Mouse (Mus musculus) cerebellum, adult 9-11 months (tissue): ENCODE measurements around the gene Gm20388.

ENCODE experiments used
- DNase-seq: peaks from one replicate; pipeline ENCODE4 v3.0.0; 2022

The Gm20388 gene

DNA sequence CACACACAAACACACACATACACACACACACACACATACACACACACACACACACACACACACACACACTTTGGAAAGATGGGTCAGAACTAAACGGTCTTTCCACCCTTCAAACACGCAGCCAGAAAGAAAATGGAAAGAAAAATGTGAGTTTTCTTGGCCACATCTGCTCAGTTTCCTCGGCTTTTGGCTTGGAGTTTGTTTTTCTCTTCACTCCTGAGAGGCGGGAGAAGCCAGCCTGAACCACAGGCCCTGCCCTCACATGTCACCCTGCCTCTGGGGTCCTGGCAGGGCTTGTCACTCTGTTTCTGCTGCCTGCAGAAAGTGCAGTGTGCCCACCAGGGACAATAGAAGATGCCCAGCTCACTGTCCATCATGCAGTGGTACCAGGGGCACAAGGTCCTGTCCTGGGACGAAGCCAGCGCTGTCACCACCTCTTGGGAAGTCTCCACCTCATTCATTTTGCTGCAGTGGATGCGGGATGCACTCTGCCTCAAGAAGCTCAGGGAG is 2189.1 kb downstream of the Gm20388 start:
- DNase-seq = no peak

DNA sequence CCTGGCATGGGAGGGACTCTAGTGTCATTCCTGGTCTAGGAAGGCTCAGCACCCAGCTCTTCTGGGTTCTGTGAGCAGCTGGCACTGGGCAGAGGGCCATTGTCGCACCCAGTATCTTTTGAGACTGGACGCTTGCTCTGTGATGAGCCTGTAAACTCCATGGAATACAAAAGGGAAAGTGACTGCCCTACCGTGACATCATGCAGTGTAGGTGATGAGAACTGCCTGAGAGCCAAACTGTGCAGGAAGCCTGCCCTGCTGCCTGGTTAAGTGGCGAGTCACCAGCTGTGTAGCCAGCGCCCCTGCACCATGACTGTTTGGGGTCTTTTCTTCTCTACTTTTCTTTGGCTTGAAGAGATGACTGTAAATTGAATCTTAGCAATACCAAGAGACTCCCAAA is 2191.2 kb downstream of the Gm20388 start:
- no peak for DNase-seq

DNA sequence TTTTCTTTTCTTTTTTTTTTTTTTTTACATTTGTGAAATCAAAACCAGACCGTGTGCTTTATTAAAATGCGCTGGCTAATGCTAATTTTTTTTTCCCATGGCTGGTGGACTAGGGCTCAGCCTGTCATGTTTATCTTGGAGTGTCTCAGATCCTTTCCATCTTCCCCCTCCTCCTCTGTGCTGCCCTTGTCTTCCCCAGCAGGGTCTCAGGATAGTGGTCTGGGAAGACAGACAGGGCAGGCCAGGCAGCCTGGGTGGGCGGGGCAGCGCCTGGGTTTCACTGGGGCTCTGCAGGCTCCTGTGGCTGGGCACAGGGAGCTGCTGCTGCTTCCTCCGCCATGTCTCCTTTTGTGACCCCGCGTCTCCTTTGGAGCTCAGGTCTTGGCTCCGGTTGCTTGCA is 2191.6 kb downstream of the Gm20388 start:
- DNase-seq = no peak

DNA sequence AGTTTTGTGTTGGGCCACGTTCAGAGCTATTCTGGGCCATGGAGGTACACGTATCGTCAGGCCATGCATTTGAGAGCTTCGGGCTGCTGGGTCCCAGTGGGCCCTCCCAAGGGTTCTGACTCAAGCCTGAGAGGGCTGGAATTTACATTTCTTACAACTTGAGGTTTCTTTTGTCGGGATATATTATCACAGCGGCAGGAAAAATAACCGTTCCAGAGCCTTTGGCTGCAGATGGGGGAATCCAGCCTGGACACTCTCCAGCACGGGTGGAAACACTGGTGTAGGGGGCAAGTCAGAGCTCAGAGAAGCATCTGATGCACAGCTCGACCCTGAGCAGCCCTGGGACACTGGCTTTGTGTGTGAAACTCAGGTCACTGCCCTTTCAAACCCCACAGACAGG is 2192.6 kb downstream of the Gm20388 start:
- no peak for DNase-seq

DNA sequence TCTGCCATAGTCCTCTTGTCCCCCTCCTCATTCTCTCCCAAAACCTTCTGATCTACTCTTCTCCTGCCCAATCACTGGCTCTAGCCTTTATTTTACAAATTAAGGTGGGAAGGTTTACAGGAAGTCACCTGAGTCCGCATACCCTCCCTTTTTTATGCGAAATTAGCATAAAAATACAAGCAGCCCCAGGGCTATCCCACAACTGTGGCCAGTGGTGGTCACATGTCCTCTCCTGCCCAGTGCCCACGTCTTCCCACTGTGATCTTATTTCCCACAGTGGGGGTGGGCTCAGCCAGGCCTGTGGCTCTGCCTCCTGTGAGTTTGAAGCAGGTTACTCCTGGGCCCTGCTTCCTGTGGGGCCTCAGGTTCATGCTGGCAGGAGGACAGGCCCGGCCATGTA is 2194.0 kb downstream of the Gm20388 start:
- DNase-seq = no peak

DNA sequence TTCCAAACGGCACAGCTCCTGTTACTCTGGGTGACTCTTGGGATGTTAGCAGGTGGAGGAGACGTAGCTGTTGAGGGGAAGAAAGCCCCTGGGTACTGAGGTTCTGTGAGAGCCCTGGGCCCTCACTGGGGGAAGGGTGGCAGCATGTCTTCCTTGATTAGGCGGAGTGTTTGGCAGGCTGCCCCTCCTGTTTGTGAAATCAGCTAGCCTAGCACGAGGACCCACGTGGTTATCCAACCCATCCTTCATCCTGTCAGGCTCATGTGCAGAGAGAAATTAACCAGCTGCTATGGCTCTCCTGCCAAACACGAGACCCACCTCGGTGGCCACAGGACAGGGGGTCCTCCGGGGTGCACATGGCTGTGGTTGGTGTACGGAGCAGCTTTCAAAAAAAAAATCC is 2195.6 kb downstream of the Gm20388 start:
- no peak for DNase-seq

DNA sequence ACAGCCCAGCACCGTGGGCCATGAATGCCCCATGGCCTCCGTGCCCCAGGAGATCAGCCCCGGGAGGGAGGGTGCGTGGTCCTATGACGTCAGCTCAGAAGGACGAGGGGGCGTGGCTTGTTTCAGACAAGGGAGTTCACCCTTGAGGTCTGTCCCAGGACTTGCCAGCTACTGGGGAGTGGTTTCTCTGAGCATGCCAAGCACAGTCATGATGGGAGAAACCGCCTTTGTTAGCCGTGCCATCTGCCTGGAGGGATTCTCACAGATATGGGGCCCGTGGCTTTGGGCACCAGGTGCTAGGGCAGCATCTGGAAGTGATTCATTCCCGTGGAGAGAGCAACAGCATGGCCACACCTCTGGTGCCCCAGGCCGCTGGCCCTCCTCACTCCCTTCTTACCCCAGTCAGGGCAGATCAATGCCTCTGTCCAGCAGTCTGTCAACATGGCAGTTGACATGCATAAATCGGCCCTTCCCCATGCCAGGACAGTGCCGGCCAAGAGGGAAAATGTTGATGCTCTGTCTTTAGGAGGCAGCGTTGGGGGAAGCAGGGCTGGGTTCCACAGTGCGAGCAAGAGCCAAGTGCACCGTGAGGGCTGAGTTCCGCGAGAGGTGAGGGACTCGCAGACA is 2199.7 kb downstream of the Gm20388 start:
- no peak for DNase-seq

DNA sequence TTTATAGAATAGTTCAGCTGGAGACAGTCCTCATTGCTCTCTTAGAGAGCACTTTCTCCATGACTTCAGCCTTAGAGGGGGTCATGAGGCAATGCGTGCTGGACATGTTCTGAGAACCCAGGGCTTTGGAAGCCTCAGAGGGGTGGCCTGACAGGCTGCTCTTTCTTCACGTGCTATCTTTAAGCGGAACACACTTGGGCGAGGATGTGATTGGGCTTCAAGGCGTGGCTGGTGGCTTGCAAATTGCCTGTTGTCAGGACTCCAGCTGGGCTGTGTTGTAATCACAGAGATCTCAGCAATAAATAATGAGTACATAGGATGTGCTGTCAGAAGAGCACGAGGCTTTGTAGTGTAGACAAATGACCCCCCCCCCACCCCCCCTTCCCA is 2200.2 kb downstream of the Gm20388 start:
- DNase-seq = no peak

DNA sequence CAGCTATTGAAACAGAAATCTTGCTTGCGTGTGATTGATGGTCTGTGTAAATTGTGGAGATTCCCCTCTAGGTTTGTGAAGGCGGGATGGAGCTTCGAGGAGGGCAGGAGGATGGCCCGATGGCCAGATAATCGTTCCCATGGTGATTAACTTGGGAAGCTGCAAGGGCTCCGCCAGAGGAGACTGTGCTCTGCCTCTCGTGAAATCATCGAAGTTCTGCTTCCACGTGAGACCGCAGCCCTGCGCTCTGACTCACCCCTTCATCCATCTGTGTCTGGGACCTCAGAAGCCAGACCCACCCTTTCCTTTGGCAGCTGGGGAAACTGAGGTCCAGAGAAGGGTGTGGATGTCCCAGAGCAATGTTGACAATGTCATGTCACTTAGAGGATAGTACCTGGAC is 2201.1 kb downstream of the Gm20388 start:
- no peak for DNase-seq

DNA sequence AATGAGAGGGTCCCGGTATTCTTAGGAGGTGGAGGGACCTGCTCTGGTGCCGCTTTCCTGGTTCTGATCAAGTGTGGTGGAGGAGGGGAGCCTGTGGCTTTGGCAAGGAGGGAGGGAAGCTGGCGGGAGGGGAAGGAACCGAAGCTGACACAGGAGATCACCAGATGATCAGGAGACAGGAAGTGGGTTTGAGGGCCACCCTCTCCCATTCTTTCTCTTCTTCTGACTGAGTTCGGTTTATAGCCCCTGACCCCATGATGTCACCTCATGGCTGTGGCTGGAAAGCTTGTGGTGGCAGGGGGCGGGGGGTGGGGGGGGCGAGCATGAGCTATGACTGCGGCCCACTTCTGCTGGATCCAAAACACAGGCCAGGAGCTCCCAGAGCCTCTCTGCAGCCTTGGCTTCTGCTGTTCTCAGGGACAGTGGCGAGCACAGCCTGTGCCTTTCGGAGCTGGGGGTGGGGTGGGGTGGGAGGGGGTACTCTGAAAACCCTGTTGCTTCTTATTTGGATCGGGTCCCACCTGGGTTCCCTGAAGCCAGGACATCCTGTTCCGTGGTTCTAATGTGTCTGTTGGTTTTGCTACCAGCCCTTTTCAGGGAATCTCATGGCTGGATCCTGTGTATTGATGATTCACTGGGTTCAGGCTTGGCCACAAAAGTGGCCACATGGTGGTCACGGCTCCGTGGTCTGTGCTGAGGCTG is 2201.8 kb downstream of the Gm20388 start:
- no peak for DNase-seq

DNA sequence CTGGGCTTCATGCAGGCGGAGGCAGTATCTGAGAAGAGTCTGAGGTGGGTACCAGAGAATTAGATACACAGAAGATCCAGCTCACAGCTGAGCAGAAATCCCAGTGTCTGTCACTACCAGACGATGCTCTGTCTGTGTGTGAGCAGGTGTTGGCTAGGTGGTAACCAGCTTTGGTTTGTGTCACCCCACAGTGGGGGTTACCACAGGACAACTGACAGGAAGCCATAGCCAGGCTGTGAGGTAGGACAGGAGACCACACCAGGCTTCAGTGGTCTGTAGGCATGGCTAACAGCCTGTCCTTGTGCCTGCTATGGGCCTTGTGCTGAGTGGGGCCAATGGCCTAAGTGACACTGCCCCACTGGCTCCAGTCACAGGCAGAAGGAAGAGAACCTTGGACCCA is 2204.2 kb downstream of the Gm20388 start:
- no peak for DNase-seq

DNA sequence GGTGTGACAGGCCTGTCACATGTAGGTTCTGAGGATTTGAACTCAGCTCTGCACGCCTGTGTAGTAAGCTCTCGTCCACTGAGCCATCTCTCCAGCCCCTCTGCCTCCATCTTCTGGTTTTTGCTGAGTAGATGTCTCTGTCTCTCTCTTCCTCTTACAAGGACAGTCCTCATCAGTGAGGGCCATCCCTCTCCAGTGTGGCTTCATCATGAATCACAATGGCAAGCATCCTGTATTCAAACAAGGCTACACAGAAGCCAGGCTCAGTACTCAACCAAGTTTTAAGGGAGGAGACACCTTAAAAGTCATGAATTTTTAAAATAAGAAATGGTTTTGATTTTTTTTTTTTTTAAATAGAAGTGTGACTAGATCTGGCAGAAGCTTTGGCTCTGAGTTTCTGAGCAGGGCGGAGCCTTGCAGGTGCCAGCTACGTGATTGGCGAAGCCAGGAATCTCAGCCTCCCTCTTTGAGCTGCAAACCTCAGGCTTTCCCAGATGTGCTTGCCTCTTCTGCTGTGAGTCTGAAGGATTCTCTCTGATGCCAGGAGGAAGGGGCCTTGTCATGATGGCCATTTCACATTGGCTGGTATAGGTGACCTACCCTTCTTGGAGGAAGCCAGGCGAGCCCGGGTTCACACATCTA is 2206.2 kb downstream of the Gm20388 start:
- DNase-seq = no peak

DNA sequence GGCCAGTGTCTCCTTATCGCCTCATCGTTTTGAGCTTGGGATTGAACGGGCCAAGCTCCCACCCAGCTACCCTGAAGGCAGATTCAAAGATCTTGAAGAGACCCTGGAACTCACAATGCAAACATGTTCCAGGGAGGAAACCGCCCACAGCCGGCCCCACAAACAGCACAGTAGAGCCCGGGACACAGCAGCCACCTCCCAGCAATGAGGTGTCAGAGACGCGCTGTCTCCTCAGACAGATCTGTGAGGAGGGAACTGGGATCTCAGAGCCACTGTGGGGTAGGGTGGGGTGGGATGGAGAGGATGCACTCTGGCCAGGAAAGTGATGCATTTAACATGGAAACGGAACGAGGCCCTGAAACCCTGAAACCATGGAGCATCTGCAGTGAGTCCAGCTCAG is 2207.5 kb downstream of the Gm20388 start:
- DNase-seq = no peak

DNA sequence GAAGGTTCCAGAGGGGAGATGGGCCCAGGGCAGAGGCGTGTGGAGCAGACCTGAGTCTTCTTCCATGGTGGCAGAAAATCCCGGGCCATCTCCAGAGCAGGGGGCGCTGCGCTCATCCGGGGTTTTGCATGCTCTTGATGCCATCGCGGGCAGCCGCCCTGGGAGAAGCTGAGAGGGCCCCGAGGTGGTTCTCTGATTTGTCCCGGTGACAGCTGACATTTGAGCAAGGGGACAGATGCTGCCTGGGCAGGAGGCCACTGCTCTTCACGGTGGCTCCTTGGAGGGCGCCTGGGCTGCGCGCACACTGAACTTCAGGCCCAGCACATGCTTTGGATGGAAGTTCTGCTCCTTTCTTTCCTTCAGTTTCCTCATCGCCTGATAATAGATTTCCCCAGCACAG is 2207.9 kb downstream of the Gm20388 start:
- DNase-seq = no peak

DNA sequence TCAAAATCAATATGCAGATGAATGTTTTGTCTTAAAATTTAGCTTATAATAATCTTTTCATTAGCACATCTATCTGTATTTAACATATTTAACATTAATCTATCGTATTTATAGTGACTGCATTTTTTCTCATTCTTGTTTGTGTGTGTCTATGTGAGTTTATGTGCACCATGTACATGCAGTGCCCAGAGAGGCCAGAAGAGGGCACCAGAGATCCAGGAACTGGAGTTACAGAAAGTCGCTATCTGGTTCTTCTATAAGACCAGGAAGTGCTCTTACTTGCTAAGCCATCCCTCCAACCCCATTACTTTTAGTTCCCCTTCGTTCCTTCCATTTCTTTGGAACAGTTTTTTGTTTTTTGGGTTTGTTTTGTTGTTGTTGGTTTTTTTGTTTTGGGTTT is 2213.7 kb downstream of the Gm20388 start:
- no peak for DNase-seq

DNA sequence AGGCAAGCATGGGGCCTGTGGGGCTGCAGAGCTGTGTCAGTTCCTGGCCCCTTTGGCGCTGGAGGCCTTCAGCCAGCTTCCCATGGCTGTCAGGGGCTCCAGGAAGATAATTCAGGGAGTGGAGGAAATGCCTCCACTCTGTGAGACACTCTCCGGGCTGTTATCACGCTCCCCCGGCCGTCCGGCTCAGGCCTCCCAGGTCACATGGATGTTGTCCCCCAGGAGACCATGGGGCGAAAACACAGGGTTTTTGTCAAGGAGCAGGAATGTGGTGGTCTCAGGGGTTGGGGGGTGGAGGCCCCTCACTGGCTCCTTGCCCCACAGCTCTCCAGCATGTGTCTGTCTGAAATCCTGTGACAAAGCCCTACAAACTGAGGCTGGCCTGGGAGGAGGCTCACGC is 2216.0 kb downstream of the Gm20388 start:
- DNase-seq = no peak

DNA sequence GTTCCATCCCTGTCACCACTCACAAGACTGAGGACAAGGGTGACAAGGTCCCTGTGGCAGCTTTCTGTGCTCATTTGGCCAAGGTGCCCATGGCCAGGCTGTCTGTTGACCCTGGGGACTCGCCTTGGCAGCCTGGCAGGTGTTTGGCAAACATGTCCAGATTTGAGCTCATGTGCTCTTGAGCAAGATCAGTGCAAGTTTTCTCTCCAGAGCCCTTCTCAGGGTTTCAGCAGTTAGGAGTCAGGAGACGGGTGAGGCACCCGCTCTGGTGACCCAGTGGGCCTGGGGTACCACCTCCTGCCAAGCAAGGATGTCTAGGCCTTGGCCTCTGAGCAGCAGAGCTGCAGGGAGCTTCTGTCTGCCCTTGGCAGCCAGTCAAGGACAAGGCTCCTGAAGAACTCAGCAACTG is 2223.5 kb downstream of the Gm20388 start:
- no peak for DNase-seq

DNA sequence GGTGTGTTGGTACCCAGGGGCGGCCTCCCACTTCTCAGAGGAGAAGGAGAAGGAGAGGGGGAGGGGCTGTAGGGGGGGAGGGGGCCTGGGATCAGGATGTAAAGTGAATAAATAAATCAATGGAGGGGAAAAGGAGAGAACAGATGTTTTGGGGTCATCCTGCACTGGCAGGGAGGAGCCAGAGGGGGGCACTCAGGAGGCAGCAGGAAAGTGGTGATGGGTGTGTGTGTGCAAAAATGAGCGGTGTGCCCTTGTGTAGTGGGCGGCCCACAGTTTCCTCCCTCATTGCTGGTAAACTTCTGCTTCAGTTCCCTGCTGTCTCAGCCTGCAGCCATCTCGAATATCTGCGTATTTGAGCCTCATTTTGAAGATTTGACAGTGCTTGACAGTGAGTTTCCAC is 2224.9 kb downstream of the Gm20388 start:
- no peak for DNase-seq

DNA sequence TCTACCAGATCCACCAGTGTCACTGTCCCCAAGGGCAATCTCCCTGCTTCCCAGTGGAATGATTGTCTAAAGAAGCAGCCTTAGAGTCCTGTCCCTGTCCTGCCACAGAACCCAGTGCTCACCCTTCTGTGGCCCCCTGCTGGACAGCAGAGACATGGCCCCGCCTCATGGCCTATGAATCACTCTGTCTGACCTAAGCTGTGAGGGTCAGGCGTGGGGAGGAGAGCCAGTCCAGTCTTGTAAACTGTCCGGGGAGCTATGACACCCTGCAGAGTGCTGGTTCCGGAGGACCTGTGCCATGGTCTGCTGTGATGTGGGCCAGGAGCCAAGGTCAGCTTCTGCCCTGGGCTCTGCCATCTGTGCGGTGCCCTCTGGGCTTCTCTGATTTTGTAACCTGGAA is 2229.1 kb downstream of the Gm20388 start:
- DNase-seq = peak; percentile 69

DNA sequence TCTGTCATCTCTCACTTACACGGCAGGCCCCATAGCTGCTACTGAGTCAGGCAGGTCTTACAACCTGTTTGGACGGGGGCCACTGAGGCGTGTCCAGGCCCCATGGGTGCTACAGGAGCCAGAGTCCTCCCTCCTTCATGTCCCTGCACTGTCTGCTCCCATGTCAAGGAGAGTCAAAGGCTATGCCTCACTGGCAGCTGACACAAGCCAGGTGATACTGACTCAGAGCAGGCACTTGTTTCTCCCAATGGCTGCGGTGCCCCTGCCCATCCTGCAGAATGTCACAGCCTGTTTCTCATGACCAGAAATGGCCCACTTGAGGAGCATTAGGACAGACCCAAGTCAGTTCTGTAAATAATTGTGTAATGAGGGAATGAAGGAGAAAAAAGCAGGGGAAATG is 2229.8 kb downstream of the Gm20388 start:
- DNase-seq = no peak

DNA sequence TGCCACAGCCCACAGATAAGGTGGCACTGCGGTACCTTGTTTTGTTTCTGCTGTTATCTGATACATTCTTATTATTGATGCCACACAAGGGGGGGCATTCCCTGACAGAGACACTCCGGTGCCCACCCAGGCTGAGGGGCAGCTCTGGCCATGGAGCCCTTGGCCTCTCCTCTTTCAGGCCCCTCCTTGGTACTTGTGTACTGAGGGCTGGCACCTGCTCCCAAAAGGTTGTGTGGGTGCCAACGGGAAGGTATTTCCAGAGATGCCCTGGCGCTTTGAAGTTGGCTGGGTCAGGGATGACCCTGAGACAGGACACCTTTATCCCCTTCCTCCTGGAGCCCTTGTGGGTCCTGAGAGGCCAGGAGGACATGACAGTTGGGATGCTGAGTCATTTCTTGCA is 2231.8 kb downstream of the Gm20388 start:
- no peak for DNase-seq

DNA sequence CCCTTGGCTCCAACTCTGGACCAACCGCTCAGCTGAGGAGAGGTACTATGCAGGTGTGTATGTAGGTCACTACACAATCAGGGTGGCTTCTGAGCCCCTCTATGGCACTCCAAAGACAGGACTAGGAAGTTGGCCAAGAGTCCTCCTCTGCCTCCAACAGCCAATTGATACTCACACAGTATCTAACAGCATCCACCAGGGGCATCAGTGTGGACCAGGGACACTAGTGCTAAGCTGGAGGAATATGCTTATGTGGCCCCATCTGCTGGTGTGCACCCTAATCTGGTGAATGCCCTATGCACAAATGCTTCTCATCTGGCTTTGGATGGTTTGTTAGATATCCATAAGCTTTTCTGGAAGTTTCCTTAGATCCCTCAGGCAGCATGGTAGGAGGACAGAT is 2232.6 kb downstream of the Gm20388 start:
- DNase-seq = peak; percentile 46

DNA sequence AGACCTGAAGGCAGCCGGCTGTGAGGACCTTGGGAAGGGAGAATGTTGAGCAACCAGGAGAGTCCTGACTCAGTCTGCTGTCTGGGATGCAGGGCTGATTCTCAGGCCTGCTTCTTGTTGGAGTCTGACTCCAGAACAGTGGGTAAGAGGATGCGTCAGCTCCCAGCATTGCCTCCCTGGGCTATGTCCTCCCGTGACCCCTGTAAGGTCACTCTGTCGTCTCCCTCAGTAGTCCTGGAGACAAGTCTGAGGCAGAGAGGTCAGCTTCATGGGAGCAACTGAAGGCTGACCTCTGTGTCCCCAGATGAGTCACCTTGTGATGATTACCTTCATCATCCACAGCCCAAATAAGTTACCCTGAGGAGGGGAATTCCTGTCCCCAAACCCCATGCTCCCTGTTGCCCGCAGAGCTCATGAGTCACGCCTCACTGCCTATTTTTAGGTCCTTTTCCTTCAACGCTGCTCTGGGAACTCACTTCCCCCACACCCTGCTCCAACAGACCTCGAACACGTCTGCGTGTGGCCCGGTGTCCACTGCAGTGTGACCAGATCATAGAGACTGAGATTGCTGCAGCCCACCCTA is 2234.2 kb downstream of the Gm20388 start:
- DNase-seq = no peak

DNA sequence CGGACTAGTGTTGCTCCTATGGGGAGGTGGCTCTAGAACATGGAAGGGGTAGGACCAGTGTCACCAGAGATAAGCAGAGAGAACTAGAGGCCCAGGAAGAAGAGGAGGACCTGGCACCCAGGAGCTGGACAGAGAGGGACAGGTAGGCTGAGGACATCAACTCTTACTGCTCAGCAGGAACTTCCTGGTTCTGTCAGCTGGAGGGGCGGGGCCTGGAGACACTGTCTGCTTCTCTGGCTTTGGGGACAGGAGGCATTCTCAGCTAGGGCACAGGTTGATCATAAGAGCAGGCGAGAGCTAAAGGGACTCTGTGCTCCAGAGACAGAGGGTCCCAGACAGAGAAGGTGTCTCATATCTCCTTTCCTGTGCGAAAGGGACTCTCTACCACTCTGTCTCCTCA is 2238.4 kb downstream of the Gm20388 start:
- no peak for DNase-seq
